In genomic region chr1:170200379-170200778, GRCm38 (mm10) we compare ENCODE assay signal across 10 mouse cellular contexts. TPM values are rescaled to one million over a fixed set of nuclear protein-coding genes. Genes with fewer than 3 reads are reported as not detected.
DNase-seq lines count a peak whose midpoint lies in the region; ATAC-seq lines count a peak whose summit lies in the region.
"Had no signal": no experiment of that assay in that cellular context is flagged by ENCODE, and none has a peak within 500 bp of the region (broad histone marks: within the 10 kb centered on the region; RNA-seq: fewer than 3 reads in every experiment).

No protein-coding gene starts in this region.

- ATAC-seq in kidney, embryonic 14.5 days (ENCODE audit: low FRiP score, low TSS enrichment) = no peak
- no peak for ATAC-seq in embryonic facial prominence, embryonic 11.5 days (replicated peaks; ENCODE audit: insufficient number of reproducible peaks, low FRiP score, low TSS enrichment, low read depth)
- no peak for ATAC-seq in monocyte, adult 5-6 weeks (replicated peaks; ENCODE audit: insufficient number of reproducible peaks, low FRiP score, low TSS enrichment, poor library complexity, severe bottlenecking)

- H3K27ac ChIP-seq in kidney, embryonic 14.5 days (ENCODE audit: low read depth, low read length) = no peak overlapping the region
- no peak overlapping the region for H3K27ac ChIP-seq in embryonic facial prominence, embryonic 11.5 days (replicated peaks; ENCODE audit: low read depth, low read length)
- H3K27ac ChIP-seq: embryonic facial prominence, embryonic 13.5 days; limb, embryonic 13.5 days had no signal

- H3K4me3 ChIP-seq in kidney, embryonic 14.5 days (ENCODE audit: low read length) = no peak overlapping the region
- no peak overlapping the region for H3K4me3 ChIP-seq in embryonic facial prominence, embryonic 11.5 days (ENCODE audit: low read depth, low read length)
- H3K4me3 ChIP-seq: embryonic facial prominence, embryonic 13.5 days; limb, embryonic 13.5 days had no signal

- H3K36me3 ChIP-seq in kidney, embryonic 14.5 days (ENCODE audit: control insufficient read depth, insufficient read depth, low read length) = peaks cover 67% of the 10 kb centered on the region
- H3K36me3 ChIP-seq in embryonic facial prominence, embryonic 11.5 days (replicated peaks; ENCODE audit: control insufficient read depth, insufficient read depth, low read depth, low read length) = no peaks in the 10 kb centered on the region

- no peak overlapping the region for H3K4me2 ChIP-seq in kidney, embryonic 14.5 days (replicated peaks; ENCODE audit: low read depth, low read length)
- no peak overlapping the region for H3K4me2 ChIP-seq in embryonic facial prominence, embryonic 11.5 days (ENCODE audit: low read depth, low read length)
- H3K4me2 ChIP-seq: embryonic facial prominence, embryonic 13.5 days; limb, embryonic 13.5 days had no signal

- H3K9me3 ChIP-seq in kidney, embryonic 14.5 days (ENCODE audit: control insufficient read depth, low read length) = no peaks in the 10 kb centered on the region
- no peaks in the 10 kb centered on the region for H3K9me3 ChIP-seq in embryonic facial prominence, embryonic 11.5 days (replicated peaks; ENCODE audit: control insufficient read depth, low read length)
- H3K9me3 ChIP-seq: embryonic facial prominence, embryonic 13.5 days; limb, embryonic 13.5 days had no signal

- H3K9ac ChIP-seq in kidney, embryonic 14.5 days (ENCODE audit: low read depth, low read length) = no peak overlapping the region
- no peak overlapping the region for H3K9ac ChIP-seq in embryonic facial prominence, embryonic 11.5 days (replicated peaks; ENCODE audit: low read length)
- H3K9ac ChIP-seq: embryonic facial prominence, embryonic 13.5 days; limb, embryonic 13.5 days had no signal

- DNase-seq in adrenal gland, adult 2 months = peak; percentile 31
- no peak for DNase-seq in adrenal gland, adult 8-10 months
- DNase-seq in kidney, adult 18-20 months = peak; percentile 43
- DNase-seq in CD4-positive helper T cell, adult 2 months (ENCODE audit: low read depth, low spot score) = peak; percentile 28
- DNase-seq in embryonic facial prominence, embryonic 11.5 days (ENCODE audit: low spot score) = peak; percentile 37
- DNase-seq in lung, postnatal 25 days (ENCODE audit: low spot score) = peak; percentile 19

- no peaks in the 10 kb centered on the region for H3K4me1 ChIP-seq in kidney, embryonic 14.5 days (ENCODE audit: control insufficient read depth, insufficient read depth, low read length)
- no peaks in the 10 kb centered on the region for H3K4me1 ChIP-seq in embryonic facial prominence, embryonic 11.5 days (ENCODE audit: control insufficient read depth, insufficient read depth, low read length)
- H3K4me1 ChIP-seq: embryonic facial prominence, embryonic 13.5 days; limb, embryonic 13.5 days had no signal

- H3K27me3 ChIP-seq in kidney, embryonic 14.5 days (ENCODE audit: control insufficient read depth, insufficient read depth, low read length) = no peaks in the 10 kb centered on the region
- no peaks in the 10 kb centered on the region for H3K27me3 ChIP-seq in embryonic facial prominence, embryonic 11.5 days (ENCODE audit: control insufficient read depth, insufficient read depth, low read length)
- H3K27me3 ChIP-seq: embryonic facial prominence, embryonic 13.5 days; limb, embryonic 13.5 days had no signal

- WGBS in kidney, embryonic 14.5 days = 76% methylated on average over 3 of the region's 3 CpGs
- 78% methylated on average over 3 of the region's 3 CpGs for WGBS in embryonic facial prominence, embryonic 11.5 days

RNA-seq across cellular contexts. Expression of gene Uhmk1, which starts 14.8 kb away (rescaled TPM):
- total RNA-seq in adrenal gland, adult 2 months (2021) = 10 to 100 TPM; 60.6 to 65.4 TPM
- polyA plus RNA-seq in adrenal gland, adult 2 months (2012; rRNA removed) = 8.0 and 8.3 TPM in 2 replicates
- 10 to 100 TPM; 69.8 to 84.2 (median 79.4) TPM for total RNA-seq in adrenal gland, adult 8-10 months (2022)
- 8.2 and 12.2 TPM in 2 replicates for polyA plus RNA-seq in kidney, embryonic 14.5 days (2014; fragmentation: Nextera tagmentation; extraction: Ambion mirVana)
- 11.8 and 14.0 TPM in 2 replicates for polyA plus RNA-seq in embryonic facial prominence, embryonic 11.5 days (2014; fragmentation: Nextera tagmentation; extraction: Ambion mirVana)
- 63.3 to 98.2 TPM (median 65.8 TPM) in 3 replicates for total RNA-seq in monocyte, adult 5-6 weeks (2017)

RNA-seq across cellular contexts. Expression of gene Uap1, which starts 25.6 kb away (rescaled TPM):
- total RNA-seq in adrenal gland, adult 2 months (2021) = 10 to 100 TPM; 42.3 to 47.2 TPM
- polyA plus RNA-seq in adrenal gland, adult 2 months (2012; rRNA removed) = 7.0 and 7.5 TPM in 2 replicates
- total RNA-seq in adrenal gland, adult 8-10 months (2022) = 10 to 100 TPM; 38.1 to 49.3 (median 45.0) TPM
- 36.5 and 51.0 TPM in 2 replicates for polyA plus RNA-seq in kidney, embryonic 14.5 days (2014; fragmentation: Nextera tagmentation; extraction: Ambion mirVana)
- polyA plus RNA-seq in embryonic facial prominence, embryonic 11.5 days (2014; fragmentation: Nextera tagmentation; extraction: Ambion mirVana) = 66.3 and 71.4 TPM in 2 replicates
- 69.0 to 103 TPM (median 85.9 TPM) in 3 replicates for total RNA-seq in monocyte, adult 5-6 weeks (2017)

RNA-seq across cellular contexts. Expression of gene Sh2d1b2, which starts 32.2 kb away (rescaled TPM):
- not detected for total RNA-seq in adrenal gland, adult 2 months (2021)
- not detected in 2 replicates for polyA plus RNA-seq in adrenal gland, adult 2 months (2012; rRNA removed)
- total RNA-seq in adrenal gland, adult 8-10 months (2022) = not detected
- not detected in 2 replicates for polyA plus RNA-seq in kidney, embryonic 14.5 days (2014; fragmentation: Nextera tagmentation; extraction: Ambion mirVana)
- 0.11 TPM in 1 of 2 replicates, not detected in the other for polyA plus RNA-seq in embryonic facial prominence, embryonic 11.5 days (2014; fragmentation: Nextera tagmentation; extraction: Ambion mirVana)
- 0.58 to 0.85 TPM in 2 of 3 replicates, not detected in the other for total RNA-seq in monocyte, adult 5-6 weeks (2017)
- polyA plus RNA-seq: embryonic facial prominence, embryonic 13.5 days had no signal
